Mouse (Mus musculus) urinary bladder, postnatal 36 days (tissue): Measurements from ENCODE around the gene Cacna1a.

Experiments
- DNase-seq, 2 experiments: peaks; one replicate each; pipeline ENCODE4 v3.0.0; 2022; ENCODE audit warnings: low spot score in 2 of 2, mixed read lengths in 1 of 2

Cacna1a gene

DNA sequence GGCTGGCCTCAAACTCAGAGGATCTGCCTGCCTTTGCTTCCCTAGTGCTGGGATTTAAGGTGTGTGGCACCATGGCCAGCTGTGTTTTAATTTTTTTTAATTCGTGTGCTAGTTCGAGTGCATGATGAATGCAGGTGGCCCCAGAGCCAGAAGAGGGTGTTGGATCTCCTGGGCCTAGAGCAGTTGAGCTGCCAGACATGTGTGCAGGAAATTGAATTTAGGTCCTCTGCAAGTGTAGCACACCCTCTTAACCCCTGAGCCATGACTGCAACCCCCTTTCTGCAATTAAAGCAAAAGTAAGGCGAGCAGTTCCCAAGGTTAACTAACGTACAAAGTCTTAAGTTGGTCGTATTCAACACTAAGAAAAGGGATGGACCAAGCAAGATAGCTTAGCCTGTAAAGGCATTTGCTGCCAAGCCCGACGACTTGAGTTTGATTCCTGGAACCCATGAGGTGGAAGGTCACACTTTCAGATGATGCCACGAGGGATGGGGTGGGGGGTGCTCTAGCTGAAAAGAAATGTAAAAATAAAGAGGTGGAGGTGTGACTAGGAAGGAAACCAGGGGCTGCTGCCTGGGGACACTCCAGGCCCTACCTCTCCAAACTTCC is 249.8 kb downstream of the Cacna1a start:
- no peak for DNase-seq

DNA sequence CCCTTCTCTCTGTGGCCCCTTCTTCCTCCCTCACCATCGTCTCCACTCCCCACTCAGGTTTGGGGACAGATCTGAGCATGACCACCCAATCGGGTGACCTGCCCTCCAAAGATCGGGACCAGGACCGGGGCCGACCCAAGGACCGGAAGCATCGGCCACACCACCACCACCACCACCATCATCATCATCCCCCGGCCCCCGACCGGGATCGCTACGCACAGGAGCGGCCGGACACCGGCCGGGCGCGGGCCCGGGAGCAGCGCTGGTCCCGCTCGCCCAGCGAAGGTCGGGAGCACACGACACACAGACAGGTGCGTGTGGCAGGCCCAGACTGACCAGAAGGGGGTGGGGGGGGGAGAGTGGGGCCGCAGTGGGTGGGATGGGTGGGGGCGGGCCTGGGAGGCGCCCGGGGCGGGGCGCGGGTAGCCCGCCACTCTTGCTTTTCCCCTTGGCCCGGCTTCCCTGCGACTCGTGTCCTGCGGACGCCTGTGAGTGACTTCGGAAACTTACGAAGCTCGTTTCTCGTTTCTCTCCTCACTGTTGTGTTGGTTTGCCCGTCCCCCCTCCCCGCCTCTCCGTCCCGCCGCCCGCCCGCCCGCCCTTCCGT is 250.4 kb downstream of the Cacna1a start:
- DNase-seq: no peak

DNA sequence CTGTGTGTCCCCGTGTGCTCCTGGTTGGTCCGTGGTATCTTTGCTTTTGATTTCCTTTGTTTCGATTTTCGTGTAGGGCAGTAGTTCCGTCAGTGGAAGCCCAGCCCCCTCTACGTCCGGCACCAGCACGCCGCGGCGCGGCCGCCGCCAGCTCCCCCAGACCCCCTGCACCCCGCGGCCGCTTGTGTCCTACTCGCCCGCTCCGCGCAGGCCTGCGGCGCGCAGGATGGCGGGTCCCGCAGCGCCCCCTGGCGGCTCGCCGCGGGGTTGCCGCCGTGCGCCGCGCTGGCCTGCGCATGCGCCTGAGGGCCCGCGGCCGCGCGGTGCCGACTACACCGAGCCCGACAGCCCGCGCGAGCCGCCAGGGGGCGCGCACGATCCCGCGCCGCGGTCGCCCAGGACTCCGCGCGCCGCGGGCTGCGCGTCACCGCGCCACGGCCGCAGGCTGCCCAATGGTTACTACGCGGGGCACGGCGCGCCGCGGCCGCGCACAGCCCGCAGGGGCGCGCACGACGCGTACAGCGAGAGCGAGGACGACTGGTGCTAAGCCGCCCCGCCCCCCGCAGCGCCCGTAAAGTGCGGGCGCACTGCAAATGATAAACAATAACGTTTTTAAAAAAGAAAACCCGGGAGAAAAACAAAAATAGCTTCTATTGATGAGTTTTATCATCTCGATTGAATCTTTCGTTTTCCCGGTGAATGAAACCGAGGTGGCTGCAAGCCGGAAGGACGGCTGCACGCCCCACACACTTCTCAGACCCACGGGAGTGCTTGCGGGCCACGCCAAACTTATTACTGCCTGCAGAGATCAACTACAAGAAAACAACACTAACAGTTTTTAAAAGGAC is 251.1 kb downstream of the Cacna1a start:
- DNase-seq: peak; percentile 89 to 92

DNA sequence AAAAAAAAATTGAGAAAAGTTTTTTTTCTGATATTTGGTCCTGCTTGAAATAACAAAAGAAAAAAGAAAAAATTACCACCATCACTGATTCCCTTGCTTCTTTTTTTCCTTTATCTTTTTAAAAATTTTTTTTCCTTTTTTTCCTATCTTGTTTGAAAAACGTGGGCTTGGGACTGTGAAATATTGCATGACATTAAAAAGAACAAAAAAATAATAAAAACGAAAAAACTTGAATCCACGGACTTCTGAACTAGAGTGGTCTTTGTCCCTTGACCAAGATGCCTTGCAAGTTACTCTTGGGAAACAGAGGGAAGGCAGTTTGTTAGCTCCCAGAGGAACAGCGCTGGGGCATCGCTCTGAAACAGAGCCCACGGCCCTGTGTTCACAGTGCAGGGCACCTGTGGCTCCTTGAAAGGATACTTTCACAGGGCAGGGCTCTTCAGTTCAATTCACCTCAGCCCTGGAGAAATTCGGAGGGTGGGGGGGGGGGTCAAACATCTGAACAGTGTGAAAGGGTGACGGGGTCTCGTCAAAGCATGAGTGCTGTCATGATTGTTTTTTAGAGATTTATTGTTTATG is 251.9 kb downstream of the Cacna1a start:
- DNase-seq: no peak

DNA sequence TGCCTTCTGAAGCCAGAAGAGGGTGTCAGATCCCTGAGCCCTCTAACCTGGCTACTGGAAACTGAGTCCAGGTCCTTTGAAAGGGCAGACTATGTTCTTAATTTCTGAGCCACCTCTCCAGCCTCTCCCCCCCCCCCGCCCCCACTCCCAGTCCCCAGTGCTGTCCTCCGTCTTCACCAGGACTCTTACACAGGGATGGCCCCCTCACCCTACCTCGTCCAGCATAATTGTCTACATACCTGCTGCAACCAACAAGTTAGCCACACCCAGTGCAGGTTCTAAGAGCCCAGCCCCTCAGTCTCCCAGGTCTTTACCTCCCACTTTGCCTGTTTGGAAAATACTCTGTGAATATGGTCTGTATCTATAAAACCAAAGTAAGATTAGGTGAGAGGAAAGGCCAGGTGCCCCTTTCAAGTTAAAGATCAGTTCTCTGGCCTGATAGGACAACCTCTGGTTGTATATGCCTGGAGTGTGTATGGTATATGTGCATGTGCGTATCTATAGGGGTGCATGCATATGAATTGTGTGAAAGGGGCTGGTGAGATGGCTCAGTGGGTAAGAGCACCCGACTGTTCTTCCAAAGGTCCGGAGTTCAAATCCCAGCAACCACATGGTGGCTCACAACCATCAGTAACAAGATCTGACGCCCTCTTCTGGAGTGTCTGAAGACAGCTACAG is 252.5 kb downstream of the Cacna1a start:
- no peak for DNase-seq

DNA sequence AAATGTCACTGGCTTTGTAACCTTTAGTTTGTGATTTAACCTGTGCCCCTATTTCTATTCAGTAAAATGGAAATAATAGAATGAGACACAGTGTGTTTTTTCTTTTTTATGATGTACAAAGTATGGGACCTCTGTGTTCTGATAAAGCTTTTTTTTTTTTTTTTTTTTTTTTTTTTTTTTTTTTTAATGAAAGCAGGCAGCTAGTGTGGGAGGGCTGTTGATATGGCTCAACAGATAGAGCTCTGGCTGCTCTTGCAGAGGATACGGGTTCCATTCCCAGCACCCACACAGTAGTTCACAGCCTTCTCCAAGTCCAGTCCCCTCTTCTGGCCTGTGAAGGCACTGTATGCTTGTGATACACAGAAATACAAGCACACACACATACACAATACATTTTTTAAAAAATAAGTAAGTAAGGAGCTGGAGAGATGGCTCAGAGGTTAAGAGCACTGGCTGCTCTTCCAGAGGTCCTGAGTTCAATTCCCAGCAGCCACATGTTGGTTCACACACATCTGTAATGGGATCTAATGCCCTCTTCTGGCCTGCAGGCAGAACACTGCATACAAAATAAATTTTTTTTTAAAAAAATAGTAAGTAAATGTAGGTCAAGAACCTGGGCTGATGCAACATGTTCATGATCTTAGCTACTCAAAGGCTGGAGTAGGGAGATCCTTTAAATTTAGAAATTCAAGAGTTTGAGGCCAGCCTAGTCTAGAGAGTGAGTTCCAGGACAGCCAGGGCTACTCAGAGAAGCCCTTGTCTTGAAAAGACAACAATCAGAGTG is 253.5 kb downstream of the Cacna1a start:
- DNase-seq: no peak

DNA sequence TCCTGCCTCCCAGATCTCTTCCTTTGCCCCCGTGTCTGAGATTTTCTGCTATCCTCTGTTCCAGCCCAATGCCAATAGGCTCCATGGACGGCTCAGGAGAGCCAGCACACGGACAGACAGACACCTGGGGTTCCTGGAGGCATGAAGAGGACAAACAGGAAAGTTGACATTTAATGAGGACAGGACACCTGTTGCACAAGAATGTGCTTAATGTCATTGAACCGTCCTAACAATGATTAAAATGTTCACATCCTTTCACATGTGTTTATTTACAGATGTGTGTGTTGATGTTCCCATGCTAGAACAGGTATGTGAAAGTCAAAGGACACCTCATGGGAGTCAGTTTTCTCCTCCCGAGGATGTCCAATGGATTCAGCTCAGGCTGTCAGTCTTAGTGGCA is 254.8 kb downstream of the Cacna1a start:
- no peak for DNase-seq

DNA sequence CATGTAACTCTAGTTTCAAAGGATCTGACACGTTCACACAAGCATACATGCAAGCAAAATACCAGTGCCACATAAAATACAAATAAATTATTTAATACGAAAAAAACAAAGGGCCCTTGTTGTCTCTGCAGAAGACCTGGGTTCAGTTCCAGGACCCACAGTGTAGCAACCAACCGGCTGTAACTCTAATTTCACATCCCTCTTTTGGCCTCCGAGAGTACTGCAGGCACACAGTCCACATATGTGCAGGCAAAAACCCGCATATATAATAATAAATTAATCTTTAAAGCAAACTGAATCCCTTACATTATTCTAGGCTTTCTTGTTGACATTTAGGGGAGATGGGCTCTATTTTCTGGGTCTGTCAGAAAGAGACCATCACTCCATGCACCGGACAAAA is 258.6 kb downstream of the Cacna1a start:
- no peak for DNase-seq

DNA sequence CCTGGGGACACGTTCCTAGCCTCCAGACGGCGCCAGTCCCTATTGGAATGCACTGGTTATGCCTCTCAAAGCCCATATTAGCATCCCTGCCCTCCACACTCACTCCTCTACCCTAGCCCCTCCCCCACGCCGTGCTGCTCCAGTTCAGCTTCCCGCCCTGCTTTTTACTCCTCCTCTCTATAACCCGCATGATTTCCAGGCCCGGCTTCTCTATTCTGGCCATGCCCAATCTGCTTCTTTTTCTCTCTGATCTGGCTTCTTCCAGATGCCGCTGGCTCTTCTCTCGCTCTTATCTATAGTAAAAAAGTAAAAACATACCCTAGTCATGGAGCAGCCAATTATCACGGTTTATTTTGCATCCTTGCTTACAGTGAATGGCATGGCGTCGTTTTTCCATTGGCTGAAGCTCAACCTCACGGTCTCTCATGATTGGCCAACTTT is 259.2 kb downstream of the Cacna1a start:
- DNase-seq: no peak

DNA sequence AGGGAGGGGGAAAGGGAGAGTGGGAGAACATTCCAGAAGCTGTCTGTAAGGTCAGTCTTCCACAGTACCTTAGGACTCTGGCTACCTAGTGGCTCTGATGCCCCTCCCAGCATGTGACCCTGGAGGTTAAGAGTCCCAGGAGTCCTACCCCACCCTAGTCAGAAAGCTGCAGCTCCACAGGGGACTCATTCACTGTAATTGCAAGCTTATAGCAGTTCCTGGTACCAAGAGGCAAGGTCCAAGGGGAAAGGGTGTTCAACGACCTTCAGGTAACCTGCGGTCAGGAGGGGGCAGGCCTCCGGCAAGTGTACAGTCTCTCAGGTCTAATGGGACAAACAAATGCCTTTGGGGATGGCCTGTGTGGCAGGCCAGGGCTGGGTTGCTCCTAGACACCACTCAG is 262.0 kb downstream of the Cacna1a start:
- DNase-seq: no peak

DNA sequence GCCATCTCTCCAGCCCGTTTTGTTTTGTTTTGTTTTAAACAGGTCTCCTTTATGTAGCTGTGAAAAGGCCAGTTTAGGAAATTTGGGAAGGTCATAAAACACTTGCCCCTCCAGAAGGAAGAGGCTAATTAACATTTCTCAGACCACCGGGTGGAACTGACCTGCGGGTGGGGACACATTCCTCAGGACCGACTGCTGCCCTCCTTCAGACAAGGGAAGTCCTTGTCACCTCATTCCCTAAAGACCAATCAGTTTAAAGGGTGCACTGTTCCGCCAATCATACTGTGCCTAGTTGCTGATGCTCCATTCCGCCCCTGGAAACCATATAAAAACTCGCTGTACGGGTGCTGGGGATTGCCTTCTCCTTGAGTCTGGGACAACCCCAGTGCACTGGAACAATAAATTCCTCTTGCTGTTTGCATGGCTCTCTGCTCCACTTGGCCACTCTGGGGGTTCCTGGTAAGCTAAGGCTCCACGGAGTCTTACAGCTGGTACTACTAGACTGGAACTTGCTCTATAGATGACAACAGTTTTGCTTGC is 264.9 kb downstream of the Cacna1a start:
- no peak for DNase-seq

DNA sequence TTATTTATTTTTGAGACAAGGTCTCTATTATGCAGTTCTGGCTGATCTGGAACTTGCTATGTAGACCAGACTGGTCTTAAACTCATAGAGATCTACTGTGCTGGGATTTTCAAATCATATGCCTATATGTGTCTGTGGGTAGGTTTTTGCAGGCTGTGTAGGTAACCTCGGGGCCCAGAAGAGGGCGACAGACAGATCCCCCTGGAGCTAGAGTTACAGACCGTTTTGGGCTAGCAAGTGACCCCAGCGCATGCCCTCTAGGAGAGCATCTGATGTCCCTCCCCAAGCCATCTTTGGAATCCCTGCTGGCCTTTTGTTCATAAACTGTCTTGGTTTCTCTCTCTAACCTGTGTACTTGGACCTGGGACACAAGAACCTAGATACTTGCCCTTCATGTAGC is 266.4 kb downstream of the Cacna1a start:
- DNase-seq: no peak

DNA sequence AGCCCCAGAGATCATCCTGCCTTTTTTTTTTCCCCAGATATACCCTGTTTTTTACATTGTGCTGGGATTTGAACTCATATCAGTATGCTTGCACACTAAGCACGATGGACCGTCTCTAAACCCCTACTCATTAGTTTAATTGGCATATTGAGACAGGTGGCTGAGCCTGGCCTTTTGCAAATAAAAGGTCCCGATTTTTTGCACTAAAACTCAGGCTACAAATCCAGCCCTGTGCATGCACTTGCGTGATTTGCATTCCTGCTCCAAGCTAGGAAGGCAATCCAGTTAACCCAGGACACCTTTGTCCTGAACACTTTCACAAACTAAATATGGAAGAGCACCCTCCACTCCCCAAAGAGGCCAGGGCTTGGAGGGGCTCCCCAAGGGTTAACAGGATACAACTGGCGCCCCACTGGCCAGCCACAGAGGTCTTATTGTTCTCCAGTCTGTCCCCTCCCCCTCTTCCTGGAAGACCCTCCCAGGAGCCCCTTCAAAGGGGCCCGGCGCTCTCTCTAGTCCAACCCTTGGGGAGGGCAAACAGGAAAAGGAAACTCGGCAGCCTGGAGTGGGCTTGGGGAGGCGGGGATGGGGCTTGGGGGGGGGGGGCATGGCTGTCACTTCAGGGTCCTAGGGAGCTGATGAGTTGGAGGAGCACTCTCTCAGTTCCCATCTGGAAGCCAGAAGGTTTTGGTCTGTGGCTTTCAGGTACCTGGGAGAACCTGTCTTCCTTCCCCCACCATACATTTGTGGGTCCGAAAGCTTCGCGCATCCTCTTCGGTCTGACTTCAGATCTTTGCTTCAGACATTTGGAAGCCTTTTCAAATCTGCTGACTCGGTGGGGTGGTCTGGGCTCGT is 267.3 kb downstream of the Cacna1a start:
- no peak for DNase-seq

DNA sequence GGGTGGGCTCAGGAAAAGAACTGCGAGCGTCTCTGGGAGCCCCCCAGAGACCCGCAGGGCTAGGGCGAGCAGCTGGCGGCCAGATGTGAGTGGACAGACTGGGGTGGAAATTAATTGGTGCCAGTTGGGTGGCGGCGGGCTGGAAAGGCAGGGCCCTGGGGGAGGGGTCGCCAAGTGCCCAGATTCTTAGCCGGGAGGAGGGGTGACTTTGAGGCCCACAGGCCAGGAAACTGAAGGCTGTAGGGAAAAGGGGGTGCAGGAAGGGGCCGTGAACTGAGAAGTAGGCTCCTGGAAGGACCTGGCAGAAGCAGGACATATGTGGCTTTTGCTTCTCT is 267.9 kb downstream of the Cacna1a start:
- no peak for DNase-seq

DNA sequence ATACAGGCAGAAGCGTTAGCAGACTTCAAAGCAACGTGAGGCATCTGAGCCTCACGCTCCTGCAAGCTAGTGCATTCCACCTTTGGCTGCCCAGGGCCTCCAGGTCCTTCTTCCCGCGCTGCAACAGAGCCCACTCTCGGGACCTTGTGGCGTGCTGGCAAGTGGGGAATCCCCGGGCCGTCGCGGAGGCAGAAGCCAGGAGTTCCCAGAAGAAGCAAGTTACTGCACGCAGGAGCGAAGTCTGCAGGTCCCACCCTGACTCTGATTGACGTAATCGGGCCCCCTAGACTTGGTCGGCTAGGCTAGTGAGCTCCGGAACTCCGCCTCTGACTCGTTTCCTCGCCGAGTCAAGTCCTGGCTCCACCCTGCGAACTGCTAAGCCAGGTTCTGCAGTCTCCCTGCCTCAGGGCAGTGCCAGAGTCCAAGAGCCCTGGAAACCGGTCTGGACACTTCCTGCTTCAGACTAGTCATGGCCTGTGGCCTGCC is 268.4 kb downstream of the Cacna1a start:
- DNase-seq: peak; percentile 80 to 89

DNA sequence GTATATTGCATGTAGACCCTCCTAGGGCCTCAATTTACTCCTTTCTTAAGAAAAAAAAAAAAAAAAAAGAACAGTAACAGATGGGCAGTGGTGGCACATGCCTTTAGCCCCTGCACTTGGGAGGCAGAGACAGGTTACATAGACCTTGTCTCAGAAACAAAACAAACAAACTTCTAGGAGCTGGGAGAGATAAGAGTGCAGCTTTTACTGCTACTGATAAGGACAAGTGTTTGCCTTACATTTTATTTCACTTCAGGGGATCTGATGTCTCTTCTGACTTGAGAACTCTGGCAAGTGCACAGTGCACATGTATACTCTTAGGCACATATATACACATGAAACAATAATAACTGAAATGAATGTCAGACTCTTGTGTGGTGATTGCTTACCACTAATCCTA is 269.0 kb downstream of the Cacna1a start:
- no peak for DNase-seq

DNA sequence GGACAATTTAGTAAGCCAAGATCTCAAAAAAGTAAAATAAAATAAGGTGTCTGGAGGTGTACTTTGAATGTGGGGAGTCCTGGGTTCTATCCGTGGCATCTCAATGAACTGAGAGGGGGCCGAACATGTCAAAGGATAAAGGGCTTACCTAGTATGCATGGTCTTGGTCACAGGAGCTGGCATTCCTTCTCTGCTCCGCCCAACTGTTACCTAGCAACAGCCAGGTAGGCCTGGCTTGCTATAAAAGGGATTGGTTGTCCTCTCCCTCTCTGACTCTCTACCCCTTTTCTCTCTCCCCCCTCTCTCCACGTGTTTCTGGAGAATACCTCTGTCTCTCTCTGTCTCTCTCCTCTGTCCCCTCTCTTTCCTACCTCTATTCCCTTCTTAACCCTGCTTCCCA is 269.4 kb downstream of the Cacna1a start:
- DNase-seq: no peak

DNA sequence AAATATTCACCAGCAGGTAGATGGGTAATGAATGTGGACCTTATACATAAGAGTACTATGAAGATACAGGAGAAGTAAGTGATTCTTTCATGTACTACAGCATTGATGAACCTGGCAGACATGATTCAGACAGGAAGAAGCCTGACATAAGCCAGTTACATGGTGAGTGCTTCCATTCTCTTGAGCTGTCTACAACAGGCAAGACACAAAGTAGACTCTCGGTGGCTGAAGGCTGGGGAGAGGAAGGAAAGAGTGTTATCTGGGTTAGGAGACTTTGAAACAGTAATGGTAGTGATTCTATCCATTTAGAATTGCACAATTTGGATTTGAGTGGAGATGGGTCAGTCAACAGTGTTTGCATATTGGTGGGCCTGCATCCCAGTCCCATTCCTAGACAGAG is 270.7 kb downstream of the Cacna1a start:
- DNase-seq: no peak

DNA sequence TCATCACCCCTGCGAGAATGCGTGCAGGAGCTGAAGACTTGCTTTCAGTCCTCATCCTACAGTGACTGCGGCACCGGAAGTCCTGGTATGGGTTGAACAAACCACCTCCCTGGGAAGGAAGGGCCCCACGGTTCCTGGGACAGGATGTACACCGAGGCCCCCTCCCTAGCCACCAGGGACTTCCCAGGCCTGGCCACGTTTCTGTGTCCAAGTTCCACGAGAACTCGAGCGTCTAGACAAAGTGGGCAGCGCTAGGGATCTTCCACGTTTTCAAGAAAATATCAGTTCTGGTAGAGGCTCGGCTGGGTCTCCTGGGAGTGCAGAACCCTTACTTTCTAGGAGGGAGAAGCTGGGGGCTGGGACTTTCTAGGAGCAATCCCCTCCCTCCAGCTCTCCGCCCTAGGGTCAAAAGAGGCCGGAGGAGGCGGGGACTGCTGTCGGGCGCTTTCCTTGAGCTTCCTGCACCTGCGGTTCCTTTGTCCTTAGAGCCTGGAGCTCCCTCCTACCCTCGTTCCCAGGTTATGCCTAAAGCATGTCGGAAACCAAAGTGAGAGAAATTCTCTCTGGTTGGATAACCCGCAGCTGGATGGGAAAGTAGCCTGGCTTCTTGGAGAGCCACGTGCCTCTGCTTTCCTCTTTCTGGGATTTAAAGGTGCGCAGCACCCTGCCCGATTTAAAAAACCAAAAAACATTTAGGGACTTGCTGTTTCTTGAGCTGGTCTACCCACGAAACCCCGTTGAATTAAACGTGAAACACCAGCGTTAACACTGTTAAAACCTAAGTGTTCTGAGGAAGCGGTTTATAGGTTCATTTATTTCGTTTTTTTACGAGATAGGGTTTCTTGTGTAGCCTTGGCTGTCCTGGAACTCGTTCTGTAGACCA is 271.9 kb downstream of the Cacna1a start:
- DNase-seq: peak; percentile 61 to 71
